Mouse (Mus musculus) embryonic fibroblast, embryonic 13.5 days (primary cell): ENCODE measurements at regions not wholly inside any gene's neighbourhood (a gene's known extent, or its start where the extent isn't known, plus 50 kb on each side); places are given as distances from the start of the nearest gene placed in this dataset.

Experiments
- CTCF ChIP-seq: IDR thresholded peaks from 2 replicates; pipeline ENCODE4 v1.5.1; 2011; ENCODE audit warnings: mild to moderate bottlenecking, control low read depth, low read length, moderate library complexity, borderline replicate concordance; ENCODE audit not compliant: insufficient read depth
- POLR2A ChIP-seq: IDR thresholded peaks from 2 replicates; pipeline ENCODE4 v1.6.1; 2011; ENCODE audit warnings: low read depth, mild to moderate bottlenecking, control low read depth, low read length, moderate library complexity

DNA sequence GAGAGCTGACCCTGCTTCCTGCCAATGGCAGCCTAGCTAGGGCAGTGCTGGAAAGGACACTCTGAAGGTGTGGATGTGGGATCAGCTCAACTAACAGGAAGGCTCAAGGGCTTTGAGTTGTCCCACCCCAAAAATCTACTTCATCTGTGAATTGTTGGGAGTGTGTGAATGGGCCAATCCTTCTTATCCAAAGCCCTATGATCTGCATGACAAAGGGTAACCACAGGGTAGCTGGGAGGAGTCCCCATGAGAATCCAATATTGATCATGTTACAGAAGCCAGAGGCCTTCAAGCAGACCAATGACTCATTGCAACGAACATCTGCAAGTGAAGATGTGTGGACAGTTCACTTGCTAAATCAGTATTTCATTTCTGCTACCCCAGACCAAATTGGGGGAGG, 51.1 kb upstream of the Adra1b start:
- no peak for TF ChIP-seq CTCF
- TF ChIP-seq POLR2A = no peak
